Mouse (Mus musculus) stomach, postnatal 0 days (tissue): ENCODE data around the gene Mical3. TPM values are rescaled to one million over a fixed set of nuclear protein-coding genes. Genes with fewer than 3 reads are reported as not detected.

ENCODE experiments used
- ATAC-seq: fragments of 200-750 bp; cut with Nextera tagmentation; 2 replicates; pipeline ENCODE4 v1.8.0; 2017; ENCODE audit not compliant: low FRiP score, low TSS enrichment
- DNase-seq: peaks from one replicate; pipeline ENCODE4 v3.0.0-alpha.2; 2016; ENCODE audit warnings: low spot score
- H3K27ac ChIP-seq: fragments of 300-500 bp; sonication (generic); replicated peaks from 2 replicates; pipeline ENCODE4 v1.5.1; 2014; ENCODE audit warnings: mild to moderate bottlenecking, control low read depth
- H3K27me3 ChIP-seq: fragments of 300-500 bp; sonication (generic); 2 replicates; pipeline ENCODE4 v1.6.1; 2014; ENCODE audit warnings: low read length; ENCODE audit not compliant: control insufficient read depth, insufficient read depth
- H3K36me3 ChIP-seq: fragments of 300-500 bp; sonication (generic); 2 replicates; pipeline ENCODE4 v1.6.1; 2014; ENCODE audit warnings: low read length, mixed read lengths; ENCODE audit not compliant: control insufficient read depth, insufficient read depth
- H3K4me1 ChIP-seq: fragments of 300-500 bp; sonication (generic); replicated peaks from 2 replicates; pipeline ENCODE4 v1.6.1; 2014; ENCODE audit warnings: antibody characterized with exemption; ENCODE audit not compliant: control insufficient read depth, insufficient read depth
- H3K4me2 ChIP-seq: fragments of 300-500 bp; sonication (generic); replicated peaks from 2 replicates; pipeline ENCODE4 v1.6.1; 2014; ENCODE audit warnings: low read depth, mild to moderate bottlenecking, control low read depth, moderate library complexity
- H3K4me3 ChIP-seq: fragments of 300-500 bp; sonication (generic); 2 replicates; pipeline ENCODE4 v1.5.1; 2014; ENCODE audit warnings: low read depth, low read length, control low read depth
- H3K9ac ChIP-seq: fragments of 300-500 bp; sonication (generic); 2 replicates; pipeline ENCODE4 v1.6.1; 2014; ENCODE audit warnings: mild to moderate bottlenecking, low read length, control low read depth, mixed read lengths
- H3K9me3 ChIP-seq: fragments of 300-500 bp; sonication (generic); 2 replicates; pipeline ENCODE4 v1.6.1; 2016; ENCODE audit warnings: low read length; ENCODE audit not compliant: control insufficient read depth
- CTCF ChIP-seq: IDR thresholded peaks from 2 replicates; pipeline ENCODE4 v1.5.1; 2016; ENCODE audit warnings: antibody characterized with exemption, low read depth, mild to moderate bottlenecking, moderate library complexity
- EP300 ChIP-seq: optimal IDR thresholded peaks from 2 replicates; pipeline ENCODE3; 2016; ENCODE audit warnings: antibody characterized with exemption
- WGBS: fragments of 180-500 bp; shearing (Covaris S2); extraction: QIAGEN DNeasy Blood & Tissue Kit; methylation state at CpG from one replicate; pipeline ENCODE4 v1.1.7; 2014; 5-methylcytosine and 5-hydroxymethylcytosine counted together
- polyA plus RNA-seq: library from polyadenylated mRNA; unstranded; fragments of >200 nt; fragmentation: Nextera tagmentation; extraction: Ambion mirVana; gene quantifications from 2 replicates; pipeline ENCODE4 v1.2.1, GENCODE M21; 2015

The Mical3 gene
- 4.1 and 4.5 TPM in 2 replicates for polyA plus RNA-seq

- Histone ChIP-seq H3K4me1 (no peaks in the 10 kb centered on the region; the same call in 1 of the 2 replicates), H3K4me3 (peak within 1 kb of the TSS; percentile 35), H3K9me3 (no peaks in the 10 kb centered on the region), H3K9ac (peak within 1 kb of the TSS; percentile 47), H3K36me3 (no peaks in the 10 kb centered on the region), H3K27me3 (peaks cover 4% of the 10 kb centered on the region; the same call in 1 of the 2 replicates), H3K27ac (no peak within 1 kb of the TSS), H3K4me2 (peak within 1 kb of the TSS; percentile 58)
- WGBS = 7% methylated on average over 17 of the region's 17 CpGs
- DNase-seq = no peak
- ATAC-seq = 0 out of 2 replicates have a peak, but pooled peaks have one; percentile 43
- no peak for TF ChIP-seq CTCF
- TF ChIP-seq EP300 = no peak
These were observed at the start of gene Mical3 for GRCm38 (mm10) chr6:121130773-121131172. Gene Mical3, minus strand, starts transcription at chr6:121130999.

GRCm38 (mm10) chr6:121179846-121180245 is 49.0 kb upstream of the Mical3 start:
- Histone ChIP-seq H3K36me3 (no peaks in the 10 kb centered on the region), H3K9me3 (no peaks in the 10 kb centered on the region), H3K4me1 (no peaks in the 10 kb centered on the region), H3K9ac (no peak overlapping the region), H3K27ac (no peak overlapping the region), H3K4me3 (no peak overlapping the region), H3K4me2 (no peak overlapping the region), H3K27me3 (no peaks in the 10 kb centered on the region)
- DNase-seq (no peak), ATAC-seq (no peak)
- WGBS = 71% methylated on average over 7 of the region's 7 CpGs
- no peak for TF ChIP-seq CTCF
- no peak for TF ChIP-seq EP300

- WGBS = 60% methylated on average over 7 of the region's 7 CpGs
- H3K4me1 ChIP-seq = no peaks in the 10 kb centered on the region
- no peak overlapping the region for H3K9ac ChIP-seq
- no peaks in the 10 kb centered on the region for H3K36me3 ChIP-seq
- no peak overlapping the region for H3K4me3 ChIP-seq
- no peak overlapping the region for H3K27ac ChIP-seq
- no peak overlapping the region for H3K4me2 ChIP-seq
- H3K27me3 ChIP-seq = no peaks in the 10 kb centered on the region
- H3K9me3 ChIP-seq = no peaks in the 10 kb centered on the region
- DNase-seq = peak; percentile 62
- no peak for ATAC-seq
- TF ChIP-seq EP300 (no peak), CTCF (peak; percentile 83)
These were observed 48.0 kb upstream of the Mical3 start for GRCm38 (mm10) chr6:121178700-121179358.

GRCm38 (mm10) chr6:121177118-121177708 is 46.4 kb upstream of the Mical3 start:
- Histone ChIP-seq H3K27me3 (no peaks in the 10 kb centered on the region), H3K27ac (peak overlapping the region; percentile 86), H3K9me3 (no peaks in the 10 kb centered on the region), H3K9ac (no peak overlapping the region), H3K4me3 (no peak overlapping the region), H3K4me2 (no peak overlapping the region), H3K4me1 (no peaks in the 10 kb centered on the region), H3K36me3 (no peaks in the 10 kb centered on the region)
- ATAC-seq = peak; percentile 27; the same call in 1 of the 2 replicates
- peak; percentile 44 for DNase-seq
- TF ChIP-seq CTCF (no peak), EP300 (no peak)
- 64% methylated on average over 7 of the region's 7 CpGs for WGBS

GRCm38 (mm10) chr6:121176731-121177098 is 45.9 kb upstream of the Mical3 start:
- TF ChIP-seq EP300 (no peak), CTCF (no peak)
- no peaks in the 10 kb centered on the region for H3K27me3 ChIP-seq
- peak overlapping the region; percentile 27; the same call in 1 of the 2 replicates for H3K4me2 ChIP-seq
- peak overlapping the region; percentile 86 for H3K27ac ChIP-seq
- DNase-seq = no peak
- H3K9me3 ChIP-seq = no peaks in the 10 kb centered on the region
- no peak overlapping the region for H3K9ac ChIP-seq
- 52% methylated on average over 4 of the region's 4 CpGs for WGBS
- H3K36me3 ChIP-seq = no peaks in the 10 kb centered on the region
- 0 out of 2 replicates have a peak, but pooled peaks have one; percentile 0 for ATAC-seq
- no peaks in the 10 kb centered on the region for H3K4me1 ChIP-seq
- no peak overlapping the region for H3K4me3 ChIP-seq
